In genomic region chr4:62177282-62177681, GRCm38 (mm10) we compare ENCODE assay signal across 10 mouse cellular contexts. TPM values are rescaled to one million over a fixed set of nuclear protein-coding genes. Genes with fewer than 3 reads are reported as not detected.
A peak's percentile ranks its signal among the peaks of the same experiment; 100 is the strongest.
DNase-seq lines count a peak whose midpoint lies in the region; TF ChIP-seq lines count a peak whose summit lies in the region.
"Had no signal": no experiment of that assay in that cellular context is flagged by ENCODE, and none has a peak within 500 bp of the region (broad histone marks: within the 10 kb centered on the region; RNA-seq: fewer than 3 reads in every experiment).

No protein-coding gene starts in this region.

- no peak for TF ChIP-seq POLR2A in spleen, adult 2 months (IDR thresholded peaks at IDR 0.05; ENCODE audit: low read depth, low read length)

- H3K36me3 ChIP-seq in spleen, adult 2 months (ENCODE audit: control insufficient read depth, insufficient read depth, low read length): no peaks in the 10 kb centered on the region
- H3K36me3 ChIP-seq in limb, embryonic 10.5 days: no peaks in the 10 kb centered on the region

- H3K4me1 ChIP-seq in spleen, adult 2 months (ENCODE audit: control insufficient read depth, insufficient read depth, insufficient read length): no peaks in the 10 kb centered on the region
- no peaks in the 10 kb centered on the region for H3K4me1 ChIP-seq in limb, embryonic 10.5 days

- H3K4me3 ChIP-seq in spleen, adult 2 months (ENCODE audit: extremely low read depth, insufficient read depth, insufficient read length): no peak overlapping the region
- no peak overlapping the region for H3K4me3 ChIP-seq in limb, embryonic 10.5 days

- peak; percentile 19; the same call in 1 of the 2 replicates for TF ChIP-seq CTCF in spleen, adult 2 months (IDR thresholded peaks at IDR 0.05; ENCODE audit: extremely low read depth, insufficient read depth, insufficient read length, insufficient replicate concordance)

- WGBS in spleen, adult 2 months: 42% methylated on average over 5 of the region's 5 CpGs
- WGBS in limb, embryonic 10.5 days: 48% methylated on average over 5 of the region's 5 CpGs

- H3K9me3 ChIP-seq in limb, embryonic 10.5 days (replicated peaks): no peaks in the 10 kb centered on the region

- H3K27ac ChIP-seq in spleen, adult 2 months (ENCODE audit: insufficient read depth, low read length): no peak overlapping the region
- no peak overlapping the region for H3K27ac ChIP-seq in limb, embryonic 10.5 days

- no peaks in the 10 kb centered on the region for H3K27me3 ChIP-seq in spleen, adult 2 months (ENCODE audit: control insufficient read depth, insufficient read depth, low read length)
- no peaks in the 10 kb centered on the region for H3K27me3 ChIP-seq in limb, embryonic 10.5 days (ENCODE audit: low read depth, poor library complexity, severe bottlenecking)

- peak; percentile 11 for DNase-seq in heart, postnatal 4 days
- DNase-seq in heart, adult 8-10 months (ENCODE audit: low spot score): no peak
- peak in 1 of 2 experiments; percentile 23 for DNase-seq in spleen, adult 2 months (ENCODE audit: low read depth in 1 of 2, low spot score in 2 of 2)
- no peak for DNase-seq in spleen, postnatal 4 days (ENCODE audit: low spot score in 2 of 2)
- DNase-seq in adrenal gland, postnatal 36 days: peak; percentile 31 to 66
- peak; percentile 47 for DNase-seq in limb, embryonic 10.5 days (ENCODE audit: low spot score)
- DNase-seq in ovary, adult 18-20 months (ENCODE audit: low spot score): no peak
- DNase-seq in MN1 (ENCODE audit: low spot score): no peak

RNA-seq across cellular contexts. Expression of gene Mup21, which starts 26.6 kb away (rescaled TPM):
- total RNA-seq in heart, postnatal 4 days (2021): not detected
- not detected for total RNA-seq in heart, adult 8-10 months (2022)
- polyA plus RNA-seq in spleen, adult 2 months (2012; rRNA removed): not detected in 2 replicates
- total RNA-seq in adrenal gland, postnatal 36 days (2021): not detected
- polyA plus RNA-seq in limb, embryonic 10.5 days (2016; fragmentation: Nextera tagmentation; extraction: Ambion mirVana): not detected in 2 replicates
- total RNA-seq: left cerebral cortex, postnatal 10 days had no signal
- polyA plus RNA-seq: embryonic facial prominence, embryonic 14.5 days had no signal

RNA-seq across cellular contexts. Expression of gene Zfp37, which starts 53.6 kb away (rescaled TPM):
- 1 to 10 TPM; 7.8 to 8.3 TPM for total RNA-seq in heart, postnatal 4 days (2021)
- total RNA-seq in heart, adult 8-10 months (2022): 1 to 10 TPM; 1.1 to 1.9 (median 1.6) TPM
- 0.07 and 0.11 TPM in 2 replicates for polyA plus RNA-seq in spleen, adult 2 months (2012; rRNA removed)
- total RNA-seq in adrenal gland, postnatal 36 days (2021): 1 to 10 TPM; 5.4 to 6.2 TPM
- 14.9 and 19.4 TPM in 2 replicates for polyA plus RNA-seq in limb, embryonic 10.5 days (2016; fragmentation: Nextera tagmentation; extraction: Ambion mirVana)

Comparison
In these comparisons a context has a peak if more than half of its experiments do, and no peak if none do; other contexts are left out.
1. DNase-seq: peak in heart, postnatal 4 days (single experiment), adrenal gland, postnatal 36 days (2 of 2) and limb, embryonic 10.5 days (single experiment); none in heart, adult 8-10 months (single experiment), spleen, postnatal 4 days (0 of 2), ovary, adult 18-20 months (single experiment) and MN1 (single experiment).